Mouse (Mus musculus): ENCODE measurements around the gene Mgat4e.

Mgat4e gene

GRCm38 (mm10) chr1:134513312-134513860 is 36.1 kb downstream of the Mgat4e start:
- peak; percentile 8 to 11 for DNase-seq

GRCm38 (mm10) chr1:134512584-134512983 is 36.9 kb downstream of the Mgat4e start:
- no peak for DNase-seq

GRCm38 (mm10) chr1:134512183-134512582 is 37.3 kb downstream of the Mgat4e start:
- DNase-seq = no peak

GRCm38 (mm10) chr1:134510018-134510417 is 39.5 kb downstream of the Mgat4e start:
- no peak for DNase-seq

- DNase-seq = no peak
These were observed 43.3 kb downstream of the Mgat4e start for GRCm38 (mm10) chr1:134506201-134506600.

- no peak for DNase-seq
These were observed 48.6 kb downstream of the Mgat4e start for GRCm38 (mm10) chr1:134500916-134501315.

GRCm38 (mm10) chr1:134495991-134496390 is 53.5 kb downstream of the Mgat4e start:
- DNase-seq = no peak

GRCm38 (mm10) chr1:134495216-134495539 is 54.3 kb downstream of the Mgat4e start:
- DNase-seq = no peak

- DNase-seq = peak; percentile 99
These were observed 54.9 kb downstream of the Mgat4e start, which contains the start of gene Rabif for GRCm38 (mm10) chr1:134494428-134495215. TSS of gene Rabif (plus strand) at chr1:134494648.

GRCm38 (mm10) chr1:134493956-134494355 is 55.5 kb downstream of the Mgat4e start:
- DNase-seq = peak in 1 of 2 experiments; percentile 4

- peak; percentile 8 to 12 for DNase-seq
These were observed 56.0 kb downstream of the Mgat4e start for GRCm38 (mm10) chr1:134493496-134493895.

- DNase-seq = no peak
These were observed 57.2 kb downstream of the Mgat4e start for GRCm38 (mm10) chr1:134492276-134492675.
